Mouse (Mus musculus) erythroblast, embryonic 14.5 days (primary cell): Measurements from ENCODE around the gene Ifna11. TPM values are rescaled to one million over a fixed set of nuclear protein-coding genes. Genes with fewer than 3 reads are reported as not detected.

Experiments
- H3K27me3 ChIP-seq: 2 replicates; pipeline ENCODE4 v1.6.1; 2012; ENCODE audit warnings: inconsistent platforms; ENCODE audit not compliant: control insufficient read depth
- H3K36me3 ChIP-seq: 2 replicates; pipeline ENCODE4 v1.6.1; 2012; ENCODE audit warnings: mild to moderate bottlenecking, inconsistent platforms; ENCODE audit not compliant: control insufficient read depth
- H3K4me1 ChIP-seq: 2 replicates; pipeline ENCODE4 v1.6.1; 2012; ENCODE audit warnings: inconsistent platforms; ENCODE audit not compliant: control insufficient read depth
- H3K4me3 ChIP-seq: replicated peaks from 2 replicates; pipeline ENCODE3; 2012; ENCODE audit warnings: moderate library complexity, mild to moderate bottlenecking, inconsistent platforms
- H3K9me3 ChIP-seq: 2 replicates; pipeline ENCODE4 v1.6.1; 2012; ENCODE audit warnings: low read length, inconsistent platforms, mixed read lengths; ENCODE audit not compliant: control insufficient read depth
- GATA1 ChIP-seq: IDR thresholded peaks from 2 replicates; pipeline ENCODE4 v1.6.1; 2012; ENCODE audit warnings: low read length, inconsistent platforms, mixed read lengths
- TAL1 ChIP-seq: IDR thresholded peaks from 3 replicates; pipeline ENCODE4 v1.6.1; 2012; ENCODE audit warnings: low read length, inconsistent platforms, mixed read lengths
- polyA plus RNA-seq: library from polyadenylated mRNA; stranded (reverse); fragments of >175 nt; gene quantifications from 2 replicates; pipeline ENCODE4 v1.2.3, GENCODE M21; 2012

Ifna11 gene
- polyA plus RNA-seq, 1 experiment = not detected

GRCm38 (mm10) chr4:88845334-88845733, 25.6 kb downstream of the Ifna11 start:
- no peak for TF ChIP-seq GATA1
- TF ChIP-seq TAL1 = no peak
- H3K4me3 ChIP-seq = no peak overlapping the region

GRCm38 (mm10) chr4:88849698-88850097, 29.9 kb downstream of the Ifna11 start, which contains the start of gene Ifna1:
Gene Ifna1 (plus strand): TSS chr4:88850087.
- no peaks in the 10 kb centered on the region for H3K4me1 ChIP-seq
- no peaks in the 10 kb centered on the region for H3K36me3 ChIP-seq
- H3K27me3 ChIP-seq = no peaks in the 10 kb centered on the region
- no peak for TF ChIP-seq TAL1
- TF ChIP-seq GATA1 = no peak
- H3K9me3 ChIP-seq = no peaks in the 10 kb centered on the region
- no peak within 1 kb of the TSS for H3K4me3 ChIP-seq

More at GRCm38 (mm10) chr4:88845334-88845733, 25.6 kb downstream of the Ifna11 start:
- H3K27me3 ChIP-seq = no peaks in the 10 kb centered on the region
- no peaks in the 10 kb centered on the region for H3K4me1 ChIP-seq
- H3K36me3 ChIP-seq = no peaks in the 10 kb centered on the region
- no peaks in the 10 kb centered on the region for H3K9me3 ChIP-seq

DNA sequence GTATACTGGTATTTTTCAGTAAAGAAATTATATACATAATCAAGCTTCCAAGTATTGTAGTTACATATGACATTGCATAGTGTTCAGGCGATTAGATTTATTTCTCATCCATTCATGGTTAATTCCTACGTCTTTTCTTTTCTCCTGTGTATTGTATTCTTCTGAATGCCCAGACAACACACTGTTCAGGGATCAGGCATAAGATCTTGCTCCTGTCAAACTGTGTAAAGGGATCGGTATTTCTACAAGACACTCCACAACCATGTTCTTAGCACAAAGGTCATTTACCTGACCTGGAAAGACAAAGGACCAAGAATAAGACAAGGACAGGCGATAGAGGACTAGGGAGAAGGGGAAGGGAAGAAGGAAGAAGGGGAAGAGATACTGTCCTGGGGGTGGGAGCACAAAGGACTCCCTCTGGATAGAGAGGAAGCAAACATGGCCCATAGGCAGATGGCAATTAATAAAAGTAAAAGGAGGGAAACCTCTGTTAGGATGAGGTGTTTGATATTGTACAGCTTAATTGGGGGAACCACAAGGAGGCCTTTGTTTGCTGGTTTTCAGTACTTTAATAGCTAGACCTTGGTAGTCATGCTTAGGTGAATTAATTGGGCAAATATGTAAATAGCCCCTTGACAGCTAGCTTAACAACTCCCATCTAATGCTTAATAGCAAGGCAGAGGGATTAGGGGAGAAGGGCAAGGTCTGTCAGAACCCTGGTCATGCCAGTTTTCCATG, 31.4 kb downstream of the Ifna11 start:
- no peaks in the 10 kb centered on the region for H3K4me1 ChIP-seq
- no peaks in the 10 kb centered on the region for H3K9me3 ChIP-seq
- no peak for TF ChIP-seq TAL1
- no peak for TF ChIP-seq GATA1
- no peak overlapping the region for H3K4me3 ChIP-seq
- no peaks in the 10 kb centered on the region for H3K36me3 ChIP-seq
- no peaks in the 10 kb centered on the region for H3K27me3 ChIP-seq

- Histone ChIP-seq H3K4me3 (no peak overlapping the region), H3K36me3 (no peaks in the 10 kb centered on the region), H3K9me3 (no peaks in the 10 kb centered on the region), H3K27me3 (peaks cover 24% of the 10 kb centered on the region), H3K4me1 (no peaks in the 10 kb centered on the region)
- no peak for TF ChIP-seq TAL1
- TF ChIP-seq GATA1 = no peak
These were observed 39.5 kb downstream of the Ifna11 start for GRCm38 (mm10) chr4:88859214-88859613.

- H3K4me3 ChIP-seq = no peak overlapping the region
- H3K4me1 ChIP-seq = peaks cover 10% of the 10 kb centered on the region
- no peak for TF ChIP-seq GATA1
- no peaks in the 10 kb centered on the region for H3K9me3 ChIP-seq
- H3K36me3 ChIP-seq = no peaks in the 10 kb centered on the region
- H3K27me3 ChIP-seq = peaks cover 48% of the 10 kb centered on the region
These were observed 43.5 kb downstream of the Ifna11 start for GRCm38 (mm10) chr4:88863309-88863708.

DNA sequence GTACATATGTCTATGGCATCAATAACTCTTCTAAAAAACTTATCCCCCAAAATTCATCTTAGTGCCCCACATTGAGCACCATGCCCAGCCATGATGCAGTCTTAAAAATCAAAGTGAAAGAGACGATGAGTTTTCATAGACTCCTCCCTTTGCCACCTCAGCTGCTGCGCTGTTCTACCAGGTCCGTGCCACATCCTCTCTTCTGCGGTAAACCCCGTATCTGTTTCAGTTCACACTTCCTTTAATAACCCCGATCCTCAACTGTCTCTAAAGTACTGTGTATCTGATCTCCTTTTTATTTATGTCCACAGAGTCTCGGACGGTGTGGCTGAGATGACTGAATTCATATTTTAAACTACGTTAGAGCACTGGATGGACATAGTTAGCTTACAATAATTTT, 44.8 kb downstream of the Ifna11 start:
- Histone ChIP-seq H3K4me3 (no peak overlapping the region), H3K27me3 (peaks cover 48% of the 10 kb centered on the region), H3K4me1 (peaks cover 12% of the 10 kb centered on the region)

DNA sequence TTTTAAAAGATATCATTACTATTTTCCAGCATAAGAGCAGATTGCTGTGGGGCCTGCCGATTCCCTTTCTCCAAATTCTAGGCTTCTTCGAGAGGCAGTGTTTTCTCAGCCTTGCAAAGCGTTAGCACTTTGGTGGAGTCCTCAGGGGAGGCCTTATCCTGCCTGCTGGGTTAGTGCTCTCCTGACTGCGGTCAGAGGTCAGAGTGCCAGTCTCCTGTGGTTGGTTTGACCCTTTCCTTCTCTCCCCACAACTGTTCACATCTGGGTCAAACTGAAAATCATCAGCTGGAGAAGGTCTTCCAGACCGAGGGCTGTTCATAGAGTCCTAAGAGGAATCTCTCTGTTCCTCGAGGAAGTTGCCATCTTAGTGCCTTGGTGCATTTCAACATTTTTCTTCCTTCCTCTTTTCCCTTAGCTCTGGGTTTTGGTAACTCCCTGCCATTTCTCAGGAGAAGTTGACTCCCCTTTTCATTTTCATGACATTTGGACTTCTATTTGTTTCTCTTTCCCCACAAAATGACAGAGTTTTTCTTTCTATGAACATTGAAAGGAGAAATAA, 45.3 kb downstream of the Ifna11 start:
- peaks cover 12% of the 10 kb centered on the region for H3K4me1 ChIP-seq
- peaks cover 48% of the 10 kb centered on the region for H3K27me3 ChIP-seq
- TF ChIP-seq GATA1 (no peak), TAL1 (no peak)
- no peaks in the 10 kb centered on the region for H3K9me3 ChIP-seq
- H3K4me3 ChIP-seq = no peak overlapping the region
- H3K36me3 ChIP-seq = no peaks in the 10 kb centered on the region

More for the DNA sequence above, 44.8 kb downstream of the Ifna11 start:
- Histone ChIP-seq H3K9me3 (no peaks in the 10 kb centered on the region), H3K36me3 (no peaks in the 10 kb centered on the region)
- TF ChIP-seq GATA1 (no peak), TAL1 (no peak)

DNA sequence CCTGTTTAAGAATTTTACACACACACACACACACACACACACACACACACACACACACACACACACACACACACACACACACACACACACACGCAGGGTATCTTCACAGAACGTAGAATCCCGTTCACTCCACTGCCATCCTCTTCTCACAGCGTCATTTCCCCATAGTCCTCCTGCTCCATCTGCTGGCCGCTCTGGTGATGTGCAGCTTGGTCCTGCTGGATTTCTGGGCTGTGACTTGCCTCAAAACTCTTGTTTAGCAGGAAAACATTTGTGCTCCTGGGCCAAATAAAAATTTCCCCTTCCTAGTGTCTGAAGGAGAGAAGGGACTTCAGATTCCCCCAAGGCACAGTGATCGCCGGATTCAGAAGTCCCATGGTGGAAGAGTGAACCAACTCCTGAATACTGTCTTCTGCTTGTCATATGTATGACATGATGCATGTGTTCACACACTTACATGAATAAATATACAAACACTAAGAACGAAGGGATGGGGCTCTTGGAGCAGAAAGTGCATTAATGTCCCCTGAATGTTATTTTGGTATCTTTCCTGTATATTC, 47.7 kb downstream of the Ifna11 start:
- H3K27me3 ChIP-seq = peaks cover 41% of the 10 kb centered on the region
- peaks cover 12% of the 10 kb centered on the region for H3K4me1 ChIP-seq
- no peaks in the 10 kb centered on the region for H3K36me3 ChIP-seq
- TF ChIP-seq GATA1 (no peak), TAL1 (no peak)
- H3K9me3 ChIP-seq = no peaks in the 10 kb centered on the region
- H3K4me3 ChIP-seq = peak overlapping the region; percentile 71

- Histone ChIP-seq H3K4me3 (peak overlapping the region; percentile 71), H3K9me3 (no peaks in the 10 kb centered on the region), H3K36me3 (no peaks in the 10 kb centered on the region), H3K4me1 (peaks cover 12% of the 10 kb centered on the region), H3K27me3 (peaks cover 34% of the 10 kb centered on the region)
- TF ChIP-seq GATA1 (no peak), TAL1 (no peak)
These were observed 48.5 kb downstream of the Ifna11 start for GRCm38 (mm10) chr4:88867926-88868911.

Other genes starting within 250 kb of the Ifna11 start
- gene Ifna14, start 248.2 kb upstream of the Ifna11 start, polyA plus RNA-seq = not detected in 2 replicates
- not detected in 2 replicates for gene Ifna9, start 227.6 kb upstream of the Ifna11 start, polyA plus RNA-seq
- not detected in 2 replicates for gene Ifna12, start 216.6 kb upstream of the Ifna11 start, polyA plus RNA-seq
- 0.03 TPM in 1 of 2 replicates, not detected in the other for gene C87499, start 185.5 kb upstream of the Ifna11 start, polyA plus RNA-seq
- gene Ifna13, start 175.5 kb upstream of the Ifna11 start, polyA plus RNA-seq = not detected in 2 replicates
- gene Ifna16, start 143.0 kb upstream of the Ifna11 start, polyA plus RNA-seq = not detected in 2 replicates
- not detected in 2 replicates for gene Ifna2, start 136.0 kb upstream of the Ifna11 start, polyA plus RNA-seq
- not detected in 2 replicates for gene Ifnab, start 128.6 kb upstream of the Ifna11 start, polyA plus RNA-seq
- gene Gm26566, start 98.2 kb upstream of the Ifna11 start, polyA plus RNA-seq = 0.03 and 0.05 TPM in 2 replicates
- gene Klhl9, start 97.5 kb upstream of the Ifna11 start, polyA plus RNA-seq = 0.08 and 0.10 TPM in 2 replicates
- not detected in 2 replicates for gene Gm13271, start 65.1 kb upstream of the Ifna11 start, polyA plus RNA-seq
- gene Gm13283, start 59.8 kb upstream of the Ifna11 start, polyA plus RNA-seq = not detected in 2 replicates
- not detected in 2 replicates for gene Gm13290, start 46.1 kb upstream of the Ifna11 start, polyA plus RNA-seq
- not detected in 2 replicates for gene Gm13289, start 43.0 kb upstream of the Ifna11 start, polyA plus RNA-seq
- not detected in 2 replicates for gene Gm13272, start 40.1 kb upstream of the Ifna11 start, polyA plus RNA-seq
- not detected in 2 replicates for gene Ifnz, start 37.8 kb upstream of the Ifna11 start, polyA plus RNA-seq
- gene Gm13276, start 34.2 kb upstream of the Ifna11 start, polyA plus RNA-seq = not detected in 2 replicates
- not detected in 2 replicates for gene Gm13277, start 31.3 kb upstream of the Ifna11 start, polyA plus RNA-seq
- gene Gm13278, start 28.4 kb upstream of the Ifna11 start, polyA plus RNA-seq = not detected in 2 replicates
- gene Gm13275, start 25.5 kb upstream of the Ifna11 start, polyA plus RNA-seq = not detected in 2 replicates
- gene Gm13279, start 22.6 kb upstream of the Ifna11 start, polyA plus RNA-seq = not detected in 2 replicates
- not detected in 2 replicates for gene Gm13285, start 20.3 kb upstream of the Ifna11 start, polyA plus RNA-seq
- gene Gm13287, start 16.7 kb upstream of the Ifna11 start, polyA plus RNA-seq = not detected in 2 replicates
- gene Gm13288, start 14.4 kb upstream of the Ifna11 start, polyA plus RNA-seq = not detected in 2 replicates
- gene Ifna7, start 3.7 kb upstream of the Ifna11 start, polyA plus RNA-seq = not detected in 2 replicates
- gene Ifna6, start 7.5 kb downstream of the Ifna11 start, polyA plus RNA-seq = not detected in 2 replicates
- not detected in 2 replicates for gene Ifna5, start 15.6 kb downstream of the Ifna11 start, polyA plus RNA-seq
- not detected in 2 replicates for gene Ifna4, start 21.9 kb downstream of the Ifna11 start, polyA plus RNA-seq
- not detected in 2 replicates for gene Ifna1, start 30.1 kb downstream of the Ifna11 start, polyA plus RNA-seq
- gene Ifne, start 60.2 kb downstream of the Ifna11 start, polyA plus RNA-seq = not detected in 2 replicates